Mouse (Mus musculus): Measurements from ENCODE around the gene Tmem82.

DNA sequence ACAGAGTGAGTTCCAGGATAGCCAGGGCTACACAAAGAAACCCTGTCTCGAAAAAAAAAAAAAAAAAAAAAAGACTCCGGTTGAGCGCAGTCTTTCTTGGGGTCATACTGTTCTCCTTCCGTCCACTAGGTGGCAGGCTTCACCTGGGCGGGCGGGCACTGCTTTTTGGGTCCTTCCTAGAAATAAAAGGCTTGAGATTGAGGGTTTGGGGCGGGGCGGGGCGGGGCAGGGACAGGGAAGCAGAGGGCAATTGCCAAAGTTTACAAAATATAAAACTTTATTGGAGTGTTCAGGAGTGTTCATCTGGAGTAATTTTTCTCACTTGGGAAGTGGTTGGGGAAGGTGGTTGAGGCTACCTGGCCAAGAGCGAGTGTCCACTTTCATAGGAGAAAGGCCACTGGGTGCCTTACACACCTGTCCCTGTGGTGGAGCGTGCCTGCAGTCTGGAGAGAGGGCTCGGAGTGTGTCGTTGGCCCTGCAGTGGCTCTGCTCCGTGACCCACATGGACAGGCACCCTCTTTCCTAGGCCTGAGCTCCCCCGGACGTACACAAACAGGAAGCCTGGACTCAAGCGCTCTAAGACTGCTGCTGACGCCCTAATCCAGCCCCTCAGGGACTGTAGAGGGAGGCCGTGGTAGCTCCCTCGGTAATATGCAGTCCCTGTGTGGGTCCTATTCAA is at the start of gene Tmem82:
- TF ChIP-seq POLR2A (IDR thresholded peaks at IDR 0.05; ENCODE audit: low read depth, low read length), result no peak
- TF ChIP-seq CTCF (conservative IDR thresholded peaks at IDR 0.05; ENCODE audit: insufficient read depth, insufficient read length, low read depth, low read length), result peak; percentile 68

Data from kidney, adult 2 months (tissue).